Mouse (Mus musculus): ENCODE measurements around the gene Cryge.

The Cryge gene

DNA sequence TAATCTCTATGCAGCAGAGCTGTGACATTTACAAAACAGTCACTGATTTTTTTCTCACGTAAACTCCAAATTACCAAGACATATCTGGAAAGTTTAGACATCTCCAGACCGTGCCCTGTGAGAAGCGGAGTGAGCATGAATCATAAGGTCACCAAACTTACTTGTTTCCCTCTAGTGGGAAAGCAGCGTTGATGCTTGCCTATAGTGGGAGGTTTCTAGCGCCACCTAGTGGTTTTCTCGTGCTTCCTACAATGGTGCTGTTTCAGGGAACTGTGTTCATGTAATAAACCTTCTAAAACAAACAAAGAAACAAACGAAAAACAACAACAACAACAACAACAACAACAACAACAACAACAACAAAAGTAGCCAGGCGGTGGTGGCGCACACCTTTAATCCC is 40.8 kb downstream of the Cryge start:
- peak; percentile 52 for DNase-seq

DNA sequence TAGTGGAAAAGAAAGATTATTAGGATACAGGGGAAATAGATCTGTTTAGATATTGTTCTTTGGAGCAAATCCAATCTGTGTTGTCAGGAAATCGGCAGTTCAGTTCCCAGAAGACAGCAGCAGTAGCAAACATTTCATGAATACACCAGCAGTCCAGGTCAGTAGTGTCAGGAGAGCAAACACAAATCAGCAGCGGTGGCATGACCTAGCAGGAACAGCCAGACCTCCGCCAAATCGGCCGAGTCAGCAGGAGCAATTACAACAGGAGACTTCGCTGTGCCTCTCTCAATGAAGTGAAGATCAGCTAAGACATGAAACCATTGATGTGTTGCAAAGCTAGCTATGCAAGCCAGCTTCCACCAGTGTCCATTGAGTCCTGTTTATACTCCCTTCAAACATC is 45.4 kb downstream of the Cryge start:
- DNase-seq, result no peak

- DNase-seq, result no peak
These were observed 46.4 kb downstream of the Cryge start for GRCm38 (mm10) chr1:65004526-65004925.
